Mouse (Mus musculus) embryo, embryonic 9.5 days (tissue): ENCODE data around the gene Plekho1.
A peak's percentile ranks its signal among the peaks of the same experiment; 100 is the strongest.
"Not testable (repeated sequence)": the region's sequence is repeated elsewhere in the genome, so short reads cannot be mapped to it uniquely, and the experiment has no call there.

Experiments used
- DNase-seq: peaks from one replicate; pipeline ENCODE4 v3.0.0-alpha.2; 2017; ENCODE audit errors: extremely low spot score

The Plekho1 gene

DNA sequence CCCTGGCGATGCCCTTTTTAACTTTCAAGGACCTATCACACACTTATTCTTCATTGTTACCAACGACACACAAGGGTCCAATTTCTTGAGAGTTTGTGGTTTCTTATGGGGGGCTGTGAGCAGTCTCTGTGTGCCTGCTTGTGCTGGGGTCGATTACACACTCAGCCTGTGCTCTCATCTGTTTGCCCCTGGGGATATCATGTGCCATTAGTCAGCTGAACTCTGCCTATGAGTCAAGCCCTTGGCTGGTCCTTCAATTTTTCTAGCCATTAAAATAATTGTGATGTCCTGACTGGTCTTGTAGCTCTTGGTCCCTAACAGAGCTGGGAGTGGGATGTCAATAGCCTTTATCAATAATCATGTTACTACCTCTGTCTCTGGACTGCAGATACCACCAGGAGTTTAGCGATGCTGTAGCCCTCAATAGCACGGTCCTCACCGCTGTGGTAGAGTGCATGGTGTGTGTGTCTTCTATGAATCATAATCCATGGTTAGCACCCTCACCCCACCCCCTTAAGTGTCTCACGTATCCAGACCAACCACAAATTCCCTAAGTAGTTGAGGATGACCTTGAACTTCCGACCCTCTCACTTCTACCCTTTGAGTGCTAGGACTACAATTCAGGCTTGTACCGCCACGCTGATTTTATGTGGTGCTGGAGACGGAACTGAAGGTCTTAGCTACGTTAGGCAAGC lies 15.4 kb downstream of the Plekho1 start:
- DNase-seq: no peak

DNA sequence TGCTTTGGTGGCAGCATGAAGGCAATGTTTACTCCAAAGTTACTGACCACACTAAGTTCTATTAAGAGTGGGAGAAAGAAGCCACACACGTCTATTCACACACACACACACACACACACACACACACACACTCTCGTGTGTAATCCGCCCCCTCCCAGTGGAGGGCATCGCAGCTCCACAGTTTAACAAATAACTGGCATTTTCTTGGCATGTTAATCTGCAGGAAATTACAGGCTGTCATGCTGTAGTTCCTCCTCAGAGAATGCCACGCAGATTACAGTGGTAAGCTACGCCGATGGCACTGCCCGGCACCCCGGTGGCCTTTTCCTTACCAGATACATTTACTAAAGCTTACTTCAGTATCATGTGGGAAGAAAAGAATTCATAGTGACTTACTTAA lies 17.5 kb downstream of the Plekho1 start:
- DNase-seq: no peak

DNA sequence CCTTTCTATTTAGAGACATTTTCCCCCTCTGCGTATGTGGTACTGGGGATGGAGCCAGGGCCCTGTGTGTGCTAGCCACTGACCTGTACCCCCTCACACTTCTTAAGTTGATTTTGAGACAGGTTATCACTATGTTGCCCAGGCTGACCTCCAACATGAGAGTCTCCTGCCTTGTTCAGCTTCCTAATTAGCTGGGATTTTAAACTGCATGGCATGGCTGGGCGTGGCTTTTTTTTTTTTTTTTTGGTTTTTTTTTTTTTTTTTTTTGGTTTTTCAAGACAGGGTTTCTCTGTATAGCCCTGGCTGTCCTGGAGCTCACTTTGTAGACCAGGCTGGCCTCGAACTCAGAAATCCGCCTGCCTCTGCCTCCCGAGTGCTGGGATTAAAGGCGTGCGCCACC lies 18.2 kb downstream of the Plekho1 start:
- DNase-seq: not testable (repeated sequence)

DNA sequence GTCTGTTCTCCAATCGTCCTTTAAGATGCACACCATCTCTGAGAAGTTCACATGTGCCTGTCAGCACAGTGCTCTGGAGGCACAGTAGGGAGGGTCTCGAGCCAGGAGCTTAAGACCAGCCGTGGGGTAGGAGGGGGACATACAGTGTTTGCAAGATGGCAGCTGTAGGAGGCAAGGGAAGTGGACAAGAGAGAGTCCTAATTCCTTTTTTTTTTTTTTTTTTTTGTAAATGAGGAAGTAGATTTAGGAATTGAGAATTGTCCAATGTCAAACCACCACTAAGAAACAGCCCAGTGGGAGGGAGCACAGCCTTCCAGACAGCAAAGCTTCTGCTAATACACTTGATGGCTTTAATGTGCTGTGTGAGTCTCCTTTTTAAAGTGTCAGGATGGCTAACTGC lies 18.7 kb downstream of the Plekho1 start:
- no peak for DNase-seq

DNA sequence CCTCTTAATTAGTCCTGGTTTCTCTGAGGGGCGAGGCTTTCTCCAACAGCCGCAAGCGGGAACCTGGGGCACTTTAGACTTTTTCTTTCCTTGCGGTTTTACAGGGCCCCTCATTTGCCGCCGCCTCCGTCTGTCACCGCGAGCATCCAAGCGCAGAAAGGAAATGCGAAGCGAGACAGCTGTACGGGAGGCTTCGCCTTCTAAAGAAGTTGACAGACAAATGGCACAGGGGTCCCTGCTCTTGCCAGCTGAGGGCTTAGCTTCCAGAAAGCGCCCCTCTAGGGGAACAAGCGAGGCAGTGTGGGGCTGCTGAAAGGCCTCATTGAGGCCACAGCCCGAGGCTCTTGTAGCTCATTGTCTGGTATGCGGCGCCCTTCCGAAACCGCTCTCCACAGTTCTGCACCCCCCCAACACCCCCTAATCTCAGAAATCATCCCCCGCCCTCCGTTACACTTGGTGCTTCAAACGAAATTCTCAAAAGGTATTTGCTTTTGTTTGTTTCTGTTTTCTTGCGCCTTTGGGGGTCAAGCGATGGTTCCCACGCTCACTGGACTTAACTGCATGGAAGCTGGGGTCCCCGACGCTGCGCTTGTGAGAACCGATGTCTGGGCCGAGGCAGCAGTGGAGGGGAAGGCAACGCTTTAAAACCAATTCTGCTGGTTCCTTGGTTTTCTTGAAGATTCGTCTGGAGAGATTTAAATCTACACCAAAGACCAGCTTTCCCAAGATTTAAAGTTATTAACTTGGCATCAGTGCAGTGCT lies 22.7 kb downstream of the Plekho1 start:
- peak; percentile 78 for DNase-seq

DNA sequence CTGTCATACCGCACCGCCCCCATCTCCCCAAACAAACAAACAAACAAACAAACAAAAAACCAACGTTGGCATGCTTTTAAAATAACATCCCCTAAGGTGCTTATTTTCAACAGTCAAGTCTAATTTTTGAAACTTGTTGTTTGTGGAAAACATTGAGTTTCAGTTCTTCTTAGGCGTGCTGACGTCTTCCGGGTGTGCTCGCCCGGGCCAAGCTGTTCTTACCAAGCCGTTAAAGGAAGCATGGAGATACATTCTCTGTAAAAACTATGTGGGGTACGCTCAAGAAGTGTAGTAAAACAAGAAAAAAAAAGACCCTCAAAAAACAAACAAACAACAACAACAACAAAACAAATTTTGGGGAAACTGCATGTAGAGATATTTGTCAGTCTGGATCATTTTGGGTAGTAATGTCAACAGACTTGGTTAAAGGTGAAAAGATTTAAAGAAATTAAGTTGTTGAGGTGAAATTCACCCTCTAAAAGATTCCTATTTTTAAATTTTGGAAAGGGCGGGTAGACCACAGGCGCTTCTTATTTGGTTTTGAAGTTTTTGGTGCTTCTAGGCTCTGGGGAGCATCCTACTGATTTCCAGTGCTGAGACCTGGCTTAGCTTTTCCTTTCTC lies 23.4 kb downstream of the Plekho1 start:
- no peak for DNase-seq

DNA sequence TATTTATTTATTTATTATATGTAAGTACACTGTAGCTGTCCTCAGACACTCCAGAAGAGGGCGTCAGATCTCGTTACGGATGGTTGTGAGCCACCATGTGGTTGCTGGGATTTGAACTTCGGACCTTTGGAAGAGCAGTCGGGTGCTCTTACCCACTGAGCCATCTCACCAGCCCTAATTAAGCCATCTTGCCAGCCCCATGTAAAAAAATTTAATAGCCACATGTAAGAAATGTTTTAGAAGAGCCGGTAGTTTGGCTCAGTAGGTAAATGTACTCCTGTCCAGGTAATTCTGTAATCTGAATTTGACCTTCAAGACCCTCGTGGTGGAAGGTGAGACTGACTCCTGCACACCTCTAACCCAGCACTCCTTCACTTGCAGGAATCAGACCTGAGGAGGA lies 25.1 kb downstream of the Plekho1 start:
- DNase-seq: not testable (repeated sequence)

DNA sequence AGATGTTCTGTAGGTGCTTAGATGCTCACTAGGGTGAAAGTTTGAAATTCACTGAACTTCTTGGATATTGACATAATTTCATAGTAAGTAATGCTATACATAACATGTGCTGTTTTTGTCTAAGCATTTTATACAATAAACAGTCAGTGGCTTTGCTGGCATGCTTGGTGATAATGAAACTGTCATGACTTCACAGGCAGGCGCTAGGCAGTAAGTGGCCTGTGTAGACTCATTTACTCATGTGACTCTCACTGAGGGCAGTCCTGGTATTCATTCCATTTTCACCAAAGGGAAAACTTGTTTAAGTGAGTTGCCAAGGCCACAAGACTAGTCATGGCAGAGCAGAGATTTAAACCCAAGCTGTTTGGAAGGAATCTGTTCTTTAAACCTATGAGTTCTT lies 26.5 kb downstream of the Plekho1 start:
- DNase-seq: no peak

DNA sequence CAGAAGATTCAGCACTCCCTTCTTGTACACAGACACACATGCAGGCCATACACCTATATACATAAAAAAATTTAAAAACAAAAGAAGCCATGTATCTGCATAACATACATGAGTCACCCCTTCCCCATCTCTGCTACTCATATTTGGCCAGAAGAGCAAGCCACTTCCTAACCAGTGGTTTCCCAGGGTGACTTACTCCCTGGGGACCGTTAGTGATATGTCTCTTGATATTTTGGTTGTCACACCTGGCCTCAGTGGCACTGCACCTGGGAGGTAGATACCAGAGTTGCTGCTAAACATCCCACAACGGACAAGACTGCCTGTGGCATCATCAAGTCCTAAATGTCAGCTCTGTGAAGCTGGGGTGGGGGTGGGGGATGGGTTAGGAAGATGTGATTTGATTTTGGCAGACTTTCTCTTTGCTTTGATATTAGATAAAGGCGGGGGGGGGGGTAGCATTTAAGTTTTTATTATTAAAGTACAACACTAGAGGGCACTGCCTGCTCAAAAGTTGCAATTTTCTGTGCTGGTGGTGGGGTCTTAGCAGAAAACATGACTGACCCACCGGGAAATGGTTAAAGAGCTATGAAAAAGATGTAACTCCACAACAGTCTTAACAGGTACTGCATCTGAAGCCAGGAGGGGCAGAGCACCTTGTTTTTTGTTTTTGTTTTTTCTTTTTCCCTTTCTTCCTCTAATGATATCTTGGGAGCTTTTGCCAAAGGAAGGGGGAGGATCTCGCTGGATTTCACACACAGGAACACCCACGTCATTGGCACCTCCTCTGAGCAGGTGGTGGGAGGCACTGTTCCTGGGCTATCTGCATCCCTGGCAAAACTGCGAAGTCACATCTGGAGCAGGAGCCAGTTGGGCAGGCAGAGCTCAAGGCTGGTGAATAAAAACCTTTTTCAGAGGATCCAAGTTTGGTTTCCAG lies 30.0 kb downstream of the Plekho1 start:
- peak; percentile 52 for DNase-seq

DNA sequence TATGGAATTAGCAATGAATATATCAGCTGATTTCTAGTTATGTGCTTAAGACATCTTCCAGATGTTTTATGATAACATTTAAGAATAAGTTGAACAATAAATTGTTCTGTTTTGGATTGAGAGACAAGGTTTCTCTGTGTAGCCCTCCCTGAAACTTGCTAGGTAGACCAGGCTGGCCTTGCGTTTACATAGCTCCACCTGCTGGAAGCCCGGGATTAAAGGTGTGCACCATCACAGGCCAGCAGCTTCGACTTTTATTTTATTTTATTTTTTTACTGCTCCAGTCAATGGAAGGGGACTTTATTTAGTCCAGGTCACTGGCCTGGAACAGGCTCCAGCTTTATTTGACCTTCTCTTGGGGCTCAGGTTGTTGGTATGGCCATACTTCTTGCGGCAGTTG lies 32.1 kb downstream of the Plekho1 start:
- no peak for DNase-seq

DNA sequence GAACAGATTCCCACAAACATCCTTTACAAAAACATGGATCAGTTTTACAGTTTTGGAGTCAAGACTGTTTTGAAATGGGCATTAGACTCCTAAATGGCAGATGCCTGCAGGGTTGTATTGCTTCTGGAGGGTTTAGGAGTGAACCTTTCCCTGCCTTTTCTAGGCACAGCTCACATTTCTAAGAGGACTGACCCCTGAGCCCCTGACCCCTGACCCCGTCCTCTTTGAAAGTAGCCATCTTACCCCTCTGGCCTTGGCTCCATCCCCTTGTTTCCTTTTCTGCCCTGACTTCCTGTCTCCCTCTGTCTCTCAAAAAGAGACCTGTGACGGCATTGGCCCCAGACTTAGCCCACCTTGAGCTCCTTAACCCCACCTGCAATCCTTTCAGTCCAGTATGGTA lies 32.6 kb downstream of the Plekho1 start:
- DNase-seq: peak; percentile 58

DNA sequence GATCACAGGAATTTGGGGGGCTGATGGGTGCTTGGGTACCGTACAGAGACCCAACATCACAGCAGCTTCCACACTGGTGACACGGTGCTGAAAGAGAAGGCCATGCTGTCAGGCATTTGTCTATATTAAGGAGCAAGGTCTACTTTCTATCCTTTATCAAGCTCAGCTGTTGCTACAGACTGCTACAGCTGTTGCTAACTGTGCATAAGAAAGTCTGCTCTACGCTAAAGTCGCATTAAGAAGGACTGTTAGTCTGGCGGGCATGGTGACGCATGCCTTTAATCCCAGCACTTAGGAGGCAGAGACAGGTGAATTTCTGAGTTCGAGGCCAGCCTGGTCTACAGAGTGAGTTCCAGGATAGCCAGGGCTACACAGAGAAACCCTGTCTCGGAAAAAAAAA lies 33.6 kb downstream of the Plekho1 start:
- not testable (repeated sequence) for DNase-seq

DNA sequence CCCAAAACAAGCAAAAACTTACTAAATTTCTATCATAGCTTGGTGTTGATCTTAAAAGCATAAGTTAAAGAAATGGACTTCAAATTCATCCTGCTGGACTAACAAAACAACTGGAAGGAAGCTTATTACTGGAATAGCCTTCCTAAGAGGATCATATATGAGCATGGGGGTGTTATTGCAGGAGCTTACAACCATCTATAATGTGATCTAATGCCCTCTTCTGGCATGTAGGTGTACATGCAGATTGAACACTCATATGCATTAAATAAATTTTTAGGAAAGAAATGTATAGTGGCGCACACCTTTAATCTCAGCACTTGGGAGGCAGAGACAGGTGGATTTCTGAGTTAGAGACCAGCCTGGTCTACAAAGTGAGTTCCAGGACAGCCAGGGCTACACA lies 36.0 kb downstream of the Plekho1 start:
- DNase-seq: no peak

DNA sequence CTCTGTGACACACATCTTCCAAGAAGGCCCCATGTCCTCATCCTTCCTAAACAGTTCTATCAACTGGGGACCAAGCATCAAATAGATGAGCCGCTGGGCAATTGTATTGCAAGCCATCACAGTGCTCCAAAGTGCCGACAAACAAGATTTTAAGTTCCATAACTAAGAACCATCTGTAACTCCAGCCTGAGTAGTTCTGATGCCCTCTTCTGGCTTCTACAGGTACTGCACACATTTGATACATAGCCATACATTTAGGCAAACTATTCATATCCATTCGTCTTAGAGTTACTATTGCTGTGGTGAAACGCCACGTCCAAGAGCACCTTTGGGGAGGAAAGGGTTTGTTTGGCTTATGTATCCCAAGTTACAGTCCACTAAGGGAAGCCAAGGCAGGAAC lies 36.7 kb downstream of the Plekho1 start:
- DNase-seq: no peak

DNA sequence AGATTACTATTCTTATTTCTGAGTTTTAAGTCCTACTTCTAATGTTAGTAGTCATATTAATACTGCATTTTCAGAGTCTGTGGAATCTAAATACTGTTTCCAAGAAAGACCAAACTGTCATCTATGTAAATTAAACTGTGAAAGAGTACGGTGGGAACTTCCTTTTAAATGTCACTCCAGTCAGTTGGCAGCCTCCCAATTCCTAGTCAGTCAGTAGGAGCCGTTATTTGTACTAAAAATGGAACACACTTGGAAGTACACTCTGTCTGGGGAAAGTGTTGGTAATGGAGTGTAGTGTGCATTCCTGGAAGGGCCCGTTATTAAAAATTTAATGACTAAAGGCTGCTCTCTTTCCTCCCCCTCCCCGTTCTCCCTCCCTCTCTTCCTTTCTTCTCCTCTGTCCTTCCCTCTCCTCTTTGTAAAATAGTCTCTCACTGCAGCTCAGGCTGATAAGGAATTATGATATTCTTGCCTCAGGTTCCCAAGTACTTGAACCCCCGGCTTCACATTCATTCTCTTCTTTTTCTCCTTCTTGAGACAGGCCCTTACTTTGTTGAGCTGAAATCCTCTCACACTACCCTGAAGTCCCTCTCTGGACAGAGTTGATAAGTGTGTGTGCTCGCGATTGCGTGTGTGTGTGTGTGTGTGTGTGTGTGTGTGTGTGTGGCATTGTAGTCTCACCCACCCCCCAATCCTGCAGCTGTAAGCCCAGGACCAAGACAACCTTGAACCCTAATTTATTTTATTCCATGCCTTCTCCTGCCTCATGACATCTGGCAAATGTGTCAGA lies 38.2 kb downstream of the Plekho1 start:
- no peak for DNase-seq

DNA sequence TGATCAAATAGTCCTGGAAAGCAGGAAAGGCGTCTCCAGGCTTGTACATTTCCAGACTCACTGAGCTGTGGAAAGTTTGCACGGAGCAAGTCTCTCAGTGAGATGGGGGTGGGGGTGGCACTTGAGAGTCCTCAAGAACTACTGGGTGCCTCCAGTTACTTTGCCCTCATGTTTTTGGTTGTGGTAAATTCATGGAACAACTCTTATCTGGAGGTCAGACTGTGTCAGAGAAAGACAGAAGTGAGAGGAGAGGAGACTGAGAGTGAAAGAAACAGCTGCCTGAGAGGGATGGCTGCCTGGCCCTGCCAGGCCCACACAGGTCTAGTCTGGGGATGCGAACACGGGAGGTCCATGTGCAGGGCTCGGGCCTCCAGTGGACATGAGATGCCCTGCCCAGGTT lies 40.5 kb downstream of the Plekho1 start:
- no peak for DNase-seq

DNA sequence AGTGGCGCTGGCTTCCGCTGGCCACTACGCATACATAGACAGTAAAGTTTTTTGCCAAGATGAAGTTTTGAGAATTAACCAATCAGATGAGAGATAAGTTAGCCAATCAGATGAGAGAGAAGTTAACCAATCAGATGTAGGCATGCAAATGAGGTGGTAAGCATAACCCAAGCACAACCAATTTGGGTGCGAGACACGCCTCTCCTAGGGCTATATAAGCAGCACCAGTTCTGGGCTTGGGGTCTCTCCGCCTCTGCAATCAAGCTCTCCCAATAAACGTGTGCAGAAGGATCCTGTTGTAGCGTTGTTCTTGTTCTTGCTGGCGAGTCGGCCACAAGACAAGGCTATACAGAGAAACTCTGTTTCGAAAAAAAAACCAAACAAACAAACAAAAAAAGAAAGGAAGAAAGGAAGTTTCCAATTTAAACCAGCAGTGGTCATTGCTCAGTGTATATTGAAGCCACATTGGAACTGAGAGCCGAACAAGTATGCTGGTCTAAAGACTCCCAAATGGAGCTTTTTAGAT lies 41.1 kb downstream of the Plekho1 start:
- DNase-seq: not testable (repeated sequence)

DNA sequence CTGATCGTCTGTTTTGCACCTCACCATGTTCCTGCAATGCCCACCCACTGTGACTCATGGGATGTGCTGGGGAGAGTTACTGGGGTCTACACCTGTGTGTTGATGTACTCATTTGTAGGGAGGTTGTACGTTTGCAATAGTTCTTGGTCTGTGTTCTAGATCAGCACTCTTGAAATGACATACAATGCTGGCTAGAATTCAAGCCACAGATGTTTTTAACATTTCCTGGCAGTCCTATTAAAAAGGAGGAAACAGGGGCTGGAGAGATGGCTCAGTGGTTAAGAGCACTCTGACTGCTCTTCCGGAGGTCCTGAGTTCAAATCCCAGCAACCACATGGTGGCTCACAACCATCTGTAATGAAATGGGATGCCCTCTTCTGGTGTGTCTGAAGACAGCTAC lies 42.3 kb downstream of the Plekho1 start:
- no peak for DNase-seq

DNA sequence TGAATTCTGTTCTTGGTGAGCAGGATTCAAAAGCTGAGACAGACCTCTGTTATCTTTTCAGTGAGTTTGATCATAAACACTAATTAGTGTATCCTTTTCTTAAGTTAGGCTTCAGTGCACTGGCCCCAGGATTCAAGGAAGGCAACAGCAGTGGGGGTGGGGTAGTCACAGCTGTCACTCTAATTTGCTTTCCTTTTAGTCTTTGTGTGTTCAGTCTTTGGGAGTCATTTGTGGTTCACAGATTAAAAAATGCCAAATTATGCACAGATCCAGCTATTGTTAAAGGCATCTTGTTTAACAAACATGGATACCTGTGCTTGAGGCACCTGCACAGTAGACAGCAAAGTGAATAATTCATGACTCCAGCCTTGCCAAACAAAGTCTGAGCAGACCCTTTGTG lies 42.8 kb downstream of the Plekho1 start:
- no peak for DNase-seq

DNA sequence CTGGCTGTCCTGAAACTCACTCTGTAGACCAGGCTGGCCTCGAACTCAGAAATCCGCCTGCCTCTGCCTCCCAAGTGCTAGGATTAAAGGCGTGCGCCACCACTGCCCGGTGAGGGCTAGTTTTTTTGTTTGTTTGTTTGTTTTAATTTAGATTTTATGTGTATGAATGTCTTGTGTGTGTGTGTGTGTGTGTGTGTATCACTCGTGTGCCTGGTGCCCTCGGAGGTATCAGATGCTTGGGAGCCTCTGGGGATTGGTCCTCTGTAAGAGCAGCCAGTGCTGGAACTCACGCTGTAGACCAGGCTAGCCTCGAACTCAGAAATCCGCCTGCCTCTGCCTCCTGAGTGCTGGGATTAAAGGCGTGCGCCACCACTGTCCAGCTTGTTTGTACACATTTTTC lies 44.2 kb downstream of the Plekho1 start:
- DNase-seq: not testable (repeated sequence)
